Mouse (Mus musculus) forebrain, embryonic 10.5 days (tissue): ENCODE results near the gene Sytl5. TPM values are rescaled to one million over a fixed set of nuclear protein-coding genes. Genes with fewer than 3 reads are reported as not detected.

ENCODE experiments used
- polyA plus RNA-seq: library from polyadenylated mRNA; unstranded; fragments of >200 nt; fragmentation: Nextera tagmentation; extraction: Ambion mirVana; gene quantifications from 2 replicates; pipeline ENCODE4 v1.2.1, GENCODE M21; 2016

Gene Sytl5
- polyA plus RNA-seq, 1 experiment from 2014 or later: 0.73 TPM

Other genes starting within 250 kb of the Sytl5 start
- 20.2 and 22.1 TPM in 2 replicates for gene Dynlt3, start 222.6 kb upstream of the Sytl5 start, polyA plus RNA-seq
- gene Hypm, start 38.7 kb upstream of the Sytl5 start, polyA plus RNA-seq: not detected in 2 replicates
- not detected in 2 replicates for gene H2al3, start 35.9 kb upstream of the Sytl5 start, polyA plus RNA-seq
- 2.5 and 3.1 TPM in 2 replicates for gene Srpx, start 232.1 kb downstream of the Sytl5 start, polyA plus RNA-seq